Mouse (Mus musculus) heart, adult 18-20 months (tissue): Measurements from ENCODE around the gene Dcaf10. TPM values are rescaled to one million over a fixed set of nuclear protein-coding genes. Genes with fewer than 3 reads are reported as not detected.
"Not testable (repeated sequence)": the region's sequence is repeated elsewhere in the genome, so short reads cannot be mapped to it uniquely, and the experiment has no call there.

ENCODE experiments used
- DNase-seq, 2 experiments: peaks; one replicate each; pipeline ENCODE4 v3.0.0; 2021 to 2022; ENCODE audit warnings: mixed read lengths in 1 of 2
- long read RNA-seq, 2 experiments: library from polyadenylated mRNA; stranded (forward); transcript quantifications; one replicate each; pipeline ENCODE4 v2.0.0; 2021
- total RNA-seq, 2 experiments: library from RNA; stranded (reverse); gene quantifications; 2 replicates each; pipeline ENCODE4 v1.2.3; 2021

Dcaf10 gene
- 10 to 100 TPM; 11.9 to 12.9 TPM for total RNA-seq
- long read RNA-seq, experiment 1, full-length matches to known transcripts: 9 of 11 reads
- long read RNA-seq, experiment 1, partial matches to known transcripts: 0 of 11 reads
- long read RNA-seq, experiment 1, other reads (novel, unspliced or antisense): 2 of 11 reads
- long read RNA-seq, experiment 2, full-length matches to known transcripts: 3 of 6 reads
- long read RNA-seq, experiment 2, partial matches to known transcripts: 0 of 6 reads
- long read RNA-seq, experiment 2, other reads (novel, unspliced or antisense): 3 of 6 reads

DNA sequence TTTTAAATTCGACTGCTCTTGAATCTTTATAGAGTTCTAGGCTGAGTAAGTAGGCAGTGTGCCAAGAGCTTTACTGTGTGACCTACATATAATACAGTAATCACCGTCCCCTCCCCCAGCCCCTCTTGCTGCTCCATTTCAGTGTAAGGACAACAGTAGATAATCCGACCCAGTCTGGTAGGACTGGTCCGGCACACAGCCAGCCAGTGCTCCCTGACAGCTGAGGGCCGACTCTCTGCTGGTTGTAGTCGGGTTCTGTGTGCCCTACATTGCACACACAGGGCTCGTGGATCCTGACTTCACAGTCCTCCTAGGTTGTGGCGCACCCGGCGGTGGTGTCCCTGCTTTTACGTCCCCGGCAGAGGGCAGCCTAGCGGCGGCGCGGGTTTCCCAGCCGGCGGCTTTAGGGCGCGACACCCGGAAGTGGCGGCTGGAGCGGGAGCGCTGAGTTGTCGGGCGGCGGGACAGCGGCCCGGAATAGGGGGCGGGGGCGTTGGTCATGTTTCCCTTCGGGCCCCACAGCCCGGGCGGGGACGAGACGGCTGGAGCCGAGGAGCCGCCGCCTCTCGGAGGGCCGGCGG, at the start of gene Dcaf10:
Gene Dcaf10, plus strand, starts transcription at position 433 of the 581 bp plus-strand sequence.
- DNase-seq: peak; percentile 94 to 95

DNA sequence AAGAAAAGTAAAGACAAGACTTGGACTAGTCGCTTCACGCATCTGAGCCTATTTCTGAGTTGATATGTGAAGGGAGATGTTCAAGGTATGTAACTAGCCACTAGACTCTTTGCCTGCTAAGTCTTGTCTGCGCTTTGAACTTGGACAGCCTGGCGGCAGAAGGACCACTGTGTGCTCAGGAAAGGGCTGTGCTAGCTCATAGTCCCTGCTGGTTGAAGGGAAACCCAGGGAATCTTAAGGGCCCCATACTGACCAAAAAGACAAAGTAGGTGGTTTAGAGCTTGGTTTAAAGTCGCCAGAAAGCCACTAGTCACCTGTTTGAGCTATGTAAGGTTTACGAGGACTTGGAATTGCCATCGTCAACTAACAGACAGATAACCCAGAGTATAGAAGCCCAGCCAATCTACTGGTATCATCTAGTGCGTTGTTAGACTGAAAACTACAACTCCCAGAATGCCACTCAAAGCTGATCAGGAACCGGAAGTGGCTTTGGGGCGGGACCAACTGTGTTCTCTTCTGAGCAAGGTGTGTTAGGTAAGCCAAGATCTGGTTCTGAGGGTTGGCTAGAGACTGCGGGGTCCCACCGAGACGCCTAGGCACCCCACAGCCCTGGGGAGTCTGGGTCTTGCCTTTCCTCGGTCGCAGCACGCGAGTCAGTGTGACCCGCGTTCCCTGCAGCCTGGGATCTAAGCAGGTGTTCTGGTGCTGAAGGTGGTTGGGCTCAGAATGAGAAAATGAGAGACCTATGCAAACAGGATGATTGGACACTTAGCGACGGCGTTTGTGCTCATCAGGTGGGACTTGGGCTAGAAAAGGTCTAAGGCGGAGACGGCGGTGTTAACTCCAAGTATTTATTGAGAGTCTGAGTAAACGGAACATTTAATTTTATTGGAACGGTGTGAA, 45.0 kb upstream of the Dcaf10 start, which contains the start of gene Trmt10b:
Gene Trmt10b, plus strand, starts transcription at position 466 of the 903 bp plus-strand sequence.
- DNase-seq: peak; percentile 75 to 88

DNA sequence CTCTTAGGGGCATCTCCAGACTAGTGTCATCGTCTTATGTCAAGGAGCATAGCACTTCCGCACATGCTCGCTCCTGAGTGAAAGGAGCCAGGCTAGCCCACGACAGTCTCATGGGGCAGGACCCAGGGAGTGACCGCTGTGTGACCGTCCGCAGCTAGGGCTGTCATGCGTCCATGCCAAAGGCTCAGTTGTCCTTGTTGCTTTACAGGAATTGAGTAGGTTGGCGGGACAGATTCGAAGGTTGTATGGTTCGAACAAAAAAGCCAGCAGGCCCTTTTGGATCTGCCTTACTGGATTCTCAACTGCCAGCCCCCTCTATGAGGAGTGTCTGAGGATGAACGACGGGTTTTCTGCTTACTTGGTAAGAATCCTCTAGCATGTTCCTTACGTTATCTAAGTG, 36.4 kb upstream of the Dcaf10 start:
- DNase-seq: no peak

DNA sequence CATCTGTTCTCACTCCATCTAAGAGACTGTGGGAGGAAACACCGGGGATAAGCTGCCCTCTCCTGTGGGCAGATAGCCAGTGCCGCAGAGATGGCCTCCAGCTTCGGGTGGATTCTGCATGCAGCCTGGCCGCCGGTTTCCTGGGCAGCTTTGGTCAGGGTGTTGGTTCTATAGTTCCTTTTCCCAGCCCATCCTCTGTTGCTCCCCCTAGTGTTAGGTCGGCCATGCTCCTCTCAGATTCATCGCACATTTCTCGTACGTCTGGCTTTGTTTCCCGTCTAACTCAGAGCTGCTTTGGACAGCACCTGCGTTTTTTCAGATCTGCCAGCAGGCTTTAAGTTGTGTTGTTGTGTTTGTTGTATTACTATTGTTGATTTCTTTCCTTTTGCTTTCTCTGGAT, 33.9 kb upstream of the Dcaf10 start:
- DNase-seq: peak in 1 of 2 experiments; percentile 20

DNA sequence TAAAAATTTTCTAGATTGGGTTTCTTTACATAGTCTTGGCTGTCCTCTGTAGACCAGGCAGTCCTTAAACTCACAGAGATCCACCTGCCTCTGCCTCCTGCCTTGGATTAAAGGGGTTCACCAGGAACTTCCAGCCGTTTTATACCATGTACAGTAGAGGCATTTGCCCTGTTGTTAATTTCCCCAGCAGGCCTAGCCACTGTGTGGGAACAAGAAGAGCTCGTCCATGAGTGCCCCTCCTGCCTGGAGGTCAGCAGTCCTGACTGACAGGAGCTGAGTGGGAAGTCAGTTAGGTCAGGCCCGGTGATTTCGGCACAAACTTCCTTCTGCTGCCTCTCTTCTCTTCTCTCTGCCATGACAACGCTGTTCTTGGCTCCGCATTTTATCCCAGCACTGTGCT, 33.3 kb upstream of the Dcaf10 start:
- DNase-seq: no peak

DNA sequence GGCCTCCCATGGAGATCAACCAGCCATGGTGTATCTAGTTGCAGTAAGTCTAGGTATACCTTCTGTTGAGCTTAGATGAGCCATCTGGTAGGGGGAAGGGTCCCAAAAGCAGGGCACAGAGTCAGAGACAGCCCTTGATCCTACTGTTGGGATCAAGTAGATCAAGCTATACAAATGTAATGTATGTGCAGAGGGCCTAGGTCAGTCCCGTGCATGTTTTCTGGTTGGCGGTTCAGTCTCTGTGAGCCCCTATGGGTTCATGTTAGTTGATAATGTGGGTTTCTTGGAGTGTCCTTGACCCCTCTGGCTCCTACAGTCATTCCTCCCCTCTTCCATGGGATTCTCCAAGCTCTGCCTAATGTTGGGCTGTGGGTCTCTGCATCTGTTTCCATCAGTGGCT, 30.8 kb upstream of the Dcaf10 start:
- no peak for DNase-seq

DNA sequence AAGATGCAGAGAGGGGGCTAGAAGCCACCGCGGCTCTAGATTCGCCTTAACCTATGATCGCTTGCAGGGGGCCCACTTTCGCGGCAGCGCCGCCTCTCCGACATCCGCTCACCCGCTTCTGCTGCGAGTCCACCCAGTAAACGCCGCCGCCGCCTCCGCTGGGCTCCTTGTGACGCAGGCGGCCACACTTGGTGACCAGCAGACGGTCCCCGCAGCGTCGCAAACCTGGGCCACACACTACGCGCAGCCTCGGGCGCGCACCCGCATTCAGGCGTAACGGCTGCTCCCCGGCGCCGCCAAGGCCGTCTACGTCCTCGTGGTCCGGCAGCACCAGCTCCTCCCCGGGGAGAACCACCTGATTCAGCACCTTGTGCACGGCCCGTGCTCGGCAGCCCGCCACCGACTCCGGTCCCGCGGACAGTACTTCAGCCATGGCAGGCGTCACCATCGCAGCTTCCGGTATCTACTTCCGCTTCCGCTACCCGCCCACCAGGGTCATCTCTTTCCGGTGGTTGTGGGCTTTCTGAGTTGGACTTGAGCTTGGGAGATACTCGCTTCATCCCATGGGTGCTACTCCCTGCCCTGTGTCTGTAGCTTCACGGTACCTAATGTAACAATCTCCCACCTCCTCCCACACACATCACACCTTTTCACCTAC, 21.6 kb upstream of the Dcaf10 start:
- DNase-seq: peak; percentile 89 to 91

DNA sequence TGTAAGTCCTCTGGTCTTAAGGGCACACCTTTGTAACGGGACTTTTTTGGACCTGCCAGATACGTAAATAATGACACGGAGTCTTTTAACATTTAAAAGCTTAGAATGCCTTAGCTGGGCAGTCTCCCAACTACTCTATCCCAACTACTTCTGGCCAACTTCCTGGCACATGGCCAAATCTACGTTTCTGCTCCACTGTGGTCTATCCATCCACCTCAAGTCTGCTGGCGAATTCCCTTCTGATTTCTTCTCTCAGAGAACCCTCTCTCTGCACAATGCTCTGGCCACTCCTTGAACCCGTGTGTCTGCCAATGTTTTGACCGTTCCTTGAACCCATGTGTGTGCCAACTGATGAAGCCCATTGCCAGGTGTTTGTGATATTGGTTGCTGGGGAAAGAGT, 10.8 kb upstream of the Dcaf10 start:
- DNase-seq: no peak

DNA sequence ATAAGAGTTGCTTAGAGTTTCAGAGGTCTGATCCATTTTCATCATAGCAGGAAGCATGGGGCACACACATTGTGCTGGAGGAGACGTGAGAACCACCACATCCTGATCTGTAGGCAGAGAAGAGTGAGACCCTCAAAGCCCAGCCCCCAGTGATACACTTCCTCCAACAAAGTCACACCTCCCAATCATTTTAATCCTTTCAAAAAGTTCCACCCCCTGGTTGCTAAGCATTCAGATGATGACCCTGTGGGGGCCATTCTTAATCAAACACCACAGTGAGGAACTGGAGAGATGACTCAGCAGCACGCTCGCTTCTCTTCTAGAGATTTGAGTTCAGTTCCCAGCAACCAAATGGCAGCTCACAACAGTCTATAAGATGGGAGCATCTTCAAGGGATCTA, 9.4 kb upstream of the Dcaf10 start:
- DNase-seq: no peak

DNA sequence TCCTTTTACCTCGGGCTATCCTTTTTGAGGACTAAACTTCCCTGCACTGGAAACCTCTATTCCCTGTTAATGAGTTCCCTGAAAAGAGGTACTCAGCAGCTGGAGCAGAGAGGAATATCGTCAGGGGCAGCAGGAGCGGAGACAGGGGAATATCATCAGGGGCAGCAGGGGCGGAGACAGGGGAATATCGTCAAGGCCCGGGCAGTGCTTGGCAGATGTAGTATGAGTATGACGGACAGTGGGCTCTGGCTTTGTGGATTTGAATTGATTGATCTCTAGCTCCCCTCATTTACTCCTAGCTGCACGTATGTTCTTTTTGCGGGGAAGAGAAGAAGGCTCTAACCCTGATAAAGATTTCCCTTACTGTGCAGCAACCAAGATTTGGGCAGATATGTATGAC, 675 bp upstream of the Dcaf10 start:
- peak in 1 of 2 experiments; percentile 2 for DNase-seq

DNA sequence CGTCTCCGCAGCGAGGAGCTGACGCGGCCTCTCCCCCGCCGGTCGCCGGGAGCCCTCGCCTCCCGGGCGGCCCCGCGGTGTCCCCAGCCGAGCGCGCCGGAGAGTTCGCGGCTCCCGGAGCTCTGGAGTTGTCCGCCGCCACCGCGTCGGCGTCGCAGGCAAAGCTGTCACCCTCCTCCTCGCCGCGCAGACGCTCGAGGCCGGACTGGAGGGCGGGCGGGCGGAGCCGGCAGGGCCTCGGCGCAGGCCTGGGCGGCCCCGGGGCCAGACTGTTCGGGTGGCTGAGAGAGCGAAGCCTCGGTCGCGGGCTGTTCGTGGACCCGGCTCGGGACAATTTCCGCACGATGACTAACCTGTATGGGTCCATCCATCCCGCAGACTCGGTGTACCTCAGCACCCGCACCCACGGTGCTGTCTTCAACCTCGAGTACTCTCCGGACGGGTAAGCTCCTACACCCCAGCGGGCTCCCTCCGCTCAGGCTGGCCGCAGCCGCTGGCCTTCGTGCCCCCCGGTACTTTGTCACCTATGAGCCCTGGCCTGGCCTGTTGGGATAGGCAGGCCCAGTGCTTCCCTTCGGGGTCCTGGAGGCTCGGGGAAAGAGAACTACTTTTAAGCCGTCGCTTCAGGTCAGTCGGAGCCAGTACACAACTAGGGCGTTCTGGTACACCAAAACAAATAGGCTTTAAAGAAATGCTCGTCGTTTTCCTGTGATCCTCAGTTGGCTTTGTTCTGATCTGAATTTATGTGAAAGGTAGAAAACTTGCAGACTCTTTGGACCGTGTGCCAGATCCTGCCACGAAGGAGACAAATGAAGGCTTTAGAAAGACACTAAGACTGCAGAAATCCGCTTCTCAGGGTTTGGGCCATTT, 620 bp downstream of the Dcaf10 start, which contains the start of gene Exosc3:
Gene Exosc3, minus strand, starts transcription at position 447 of the 870 bp plus-strand sequence.
- no peak for DNase-seq

DNA sequence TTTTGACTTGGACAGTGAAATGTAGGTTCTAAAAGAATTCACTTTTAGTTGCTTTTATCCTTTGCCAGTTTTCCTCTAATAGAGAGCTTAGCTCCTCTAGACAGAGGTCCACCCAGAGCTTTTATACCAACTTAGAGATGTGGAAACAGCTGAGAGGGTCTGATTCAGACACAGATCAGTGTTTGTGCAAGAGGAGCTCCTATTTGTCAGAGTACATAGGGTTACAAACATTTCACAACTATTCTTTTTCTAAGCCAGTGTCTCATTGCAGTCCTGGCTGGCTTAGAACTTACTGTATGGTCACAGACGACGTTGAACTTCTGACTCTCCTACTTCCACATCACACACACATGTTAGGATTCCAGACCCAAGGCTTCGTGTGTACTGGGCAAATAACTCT, 14.8 kb downstream of the Dcaf10 start:
- no peak for DNase-seq

DNA sequence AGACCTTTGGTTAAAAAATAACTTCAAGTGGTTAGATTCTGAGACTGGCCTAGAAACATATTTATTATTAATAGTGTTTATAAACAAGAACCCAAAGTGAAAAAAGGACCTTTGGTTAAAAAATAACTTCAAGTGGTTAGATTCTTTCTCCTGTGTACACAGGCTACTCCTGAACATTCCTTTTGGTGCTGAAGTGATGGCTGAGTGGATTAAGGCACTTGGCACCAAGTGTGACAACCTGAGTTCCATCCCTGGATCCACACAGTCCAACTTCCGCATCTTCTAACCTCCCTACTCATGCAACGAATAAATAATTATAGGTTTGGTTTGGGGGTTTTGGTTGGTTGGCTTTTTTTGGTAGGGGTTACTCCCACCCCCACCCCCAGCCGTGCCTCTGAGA, 29.4 kb downstream of the Dcaf10 start:
- no peak for DNase-seq

DNA sequence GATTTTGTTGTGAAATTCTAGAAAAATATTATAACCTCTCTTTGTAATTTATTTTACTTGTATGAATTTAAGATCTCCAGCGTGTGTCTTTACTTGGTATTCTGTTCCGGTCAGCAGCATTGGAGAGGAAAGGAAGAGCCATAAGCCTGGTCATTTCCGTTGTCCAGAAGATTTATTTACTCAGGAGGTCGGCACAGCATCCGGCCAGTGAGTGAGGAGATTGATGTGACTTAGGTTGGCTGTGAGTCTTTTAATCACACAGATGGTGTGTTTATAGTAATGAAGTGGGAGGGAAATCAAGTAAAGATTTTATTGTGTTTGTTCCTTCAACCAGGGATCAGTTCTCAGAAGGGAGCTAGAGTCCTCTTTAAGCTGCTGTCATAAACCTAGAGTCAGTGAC, 33.0 kb downstream of the Dcaf10 start:
- DNase-seq: no peak

DNA sequence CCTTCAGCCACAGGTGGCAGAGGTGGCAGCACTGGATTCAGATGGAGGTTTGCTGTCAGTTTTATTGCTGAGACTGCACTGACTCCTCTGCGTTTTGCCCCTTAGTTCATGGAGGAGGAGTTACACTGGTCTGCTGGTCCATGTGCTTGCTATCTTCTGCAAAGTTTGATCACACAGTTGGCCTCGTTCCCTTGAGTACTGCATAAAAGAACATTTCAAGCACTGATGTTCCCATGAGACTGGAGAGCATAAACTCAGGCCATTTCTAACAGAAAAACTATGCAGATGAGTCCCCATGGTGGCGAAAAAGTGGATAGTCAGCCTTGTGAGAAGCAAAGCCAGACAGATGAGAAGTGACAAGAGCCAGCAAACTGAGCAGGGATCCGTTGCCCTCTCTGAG, 34.7 kb downstream of the Dcaf10 start:
- peak; percentile 29 to 46 for DNase-seq

DNA sequence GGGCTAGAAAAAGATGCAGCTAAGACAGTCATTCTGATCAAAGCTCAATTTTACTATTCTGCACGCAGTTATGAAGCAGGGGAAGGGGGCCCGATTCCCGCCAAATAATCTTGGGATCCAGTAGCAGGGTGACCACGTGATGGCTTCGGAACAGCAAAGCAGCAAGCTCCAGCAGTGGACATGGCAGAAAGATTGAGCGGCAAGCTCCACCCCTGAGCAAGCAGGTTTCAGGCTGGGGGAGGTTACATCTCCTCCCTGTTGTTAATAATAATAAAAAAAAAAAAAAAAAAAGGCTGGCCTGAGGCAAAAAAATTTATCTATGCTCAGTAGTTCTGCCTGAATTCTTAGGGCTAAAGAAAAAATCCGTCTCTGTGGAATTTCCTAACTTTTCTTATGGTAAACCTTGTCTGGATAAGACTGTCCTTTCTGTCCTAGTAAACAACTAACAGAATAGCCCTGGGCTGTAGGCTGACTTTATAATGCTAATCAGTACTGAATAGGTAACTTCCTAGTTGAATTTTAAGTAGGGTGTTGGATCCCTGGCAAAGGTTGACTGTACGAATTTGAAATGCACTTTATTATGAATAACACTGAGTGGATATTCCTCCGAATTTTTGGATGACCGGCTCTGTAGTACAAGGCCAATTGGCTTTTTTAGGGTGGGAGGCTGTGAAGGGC, 39.1 kb downstream of the Dcaf10 start:
- DNase-seq: not testable (repeated sequence)

DNA sequence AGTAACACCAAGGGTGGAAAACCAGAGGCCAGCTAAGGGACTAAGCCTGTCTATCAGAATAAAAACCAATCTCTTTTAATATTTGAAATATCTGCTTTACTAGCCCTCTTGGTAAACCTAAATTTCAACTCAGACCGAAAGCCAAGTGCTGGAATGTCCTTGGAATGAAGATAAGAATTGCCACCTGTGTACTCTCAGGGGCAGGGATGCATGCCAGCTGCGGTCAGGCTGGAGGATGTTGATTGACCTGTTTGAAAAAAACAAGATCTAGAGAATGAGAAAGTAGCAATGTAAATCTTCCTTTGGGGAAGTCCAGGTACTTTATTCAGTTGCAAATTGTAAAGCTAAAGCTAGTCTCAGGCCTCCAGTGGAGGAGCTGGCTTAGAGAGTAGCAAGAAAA, 40.2 kb downstream of the Dcaf10 start:
- DNase-seq: not testable (repeated sequence)

DNA sequence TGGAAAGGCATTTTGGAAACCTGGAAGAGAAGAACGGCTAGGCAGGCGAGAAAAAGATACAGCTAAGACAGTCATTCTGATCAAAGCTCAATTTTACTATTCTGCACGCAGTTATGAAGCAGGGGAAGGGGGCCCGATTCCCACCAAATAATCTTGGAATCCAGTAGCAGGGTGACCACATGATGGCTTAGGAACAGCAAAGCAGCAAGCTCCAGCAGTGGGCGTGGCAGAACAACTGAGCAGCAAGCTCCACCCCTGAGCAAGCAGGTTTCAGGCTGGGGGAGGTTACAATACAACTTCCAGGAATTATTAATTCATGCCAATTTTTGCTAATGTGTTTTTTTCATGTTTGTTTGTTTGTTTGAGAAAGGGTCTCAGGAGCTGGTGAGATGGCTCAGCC, 45.4 kb downstream of the Dcaf10 start:
- DNase-seq: not testable (repeated sequence)

DNA sequence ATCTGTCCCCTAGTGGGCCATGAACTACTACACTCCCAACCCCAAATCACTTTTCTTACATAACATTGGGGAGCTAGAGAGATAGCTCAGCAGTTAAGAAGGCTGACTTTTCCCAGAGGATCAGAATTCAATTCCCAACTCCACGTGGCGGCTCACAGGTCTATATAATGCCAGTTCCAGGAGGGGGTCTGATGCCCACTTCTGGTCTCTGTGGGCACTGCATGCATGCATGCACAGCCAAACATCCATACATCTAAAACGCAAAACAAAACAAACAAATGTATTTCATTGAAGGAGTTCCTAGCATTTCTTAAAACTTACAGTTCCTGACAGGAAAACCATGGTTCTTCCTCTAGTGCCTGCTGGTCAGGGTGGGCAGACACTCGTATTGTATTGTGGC, 50.2 kb downstream of the Dcaf10 start:
- DNase-seq: no peak

DNA sequence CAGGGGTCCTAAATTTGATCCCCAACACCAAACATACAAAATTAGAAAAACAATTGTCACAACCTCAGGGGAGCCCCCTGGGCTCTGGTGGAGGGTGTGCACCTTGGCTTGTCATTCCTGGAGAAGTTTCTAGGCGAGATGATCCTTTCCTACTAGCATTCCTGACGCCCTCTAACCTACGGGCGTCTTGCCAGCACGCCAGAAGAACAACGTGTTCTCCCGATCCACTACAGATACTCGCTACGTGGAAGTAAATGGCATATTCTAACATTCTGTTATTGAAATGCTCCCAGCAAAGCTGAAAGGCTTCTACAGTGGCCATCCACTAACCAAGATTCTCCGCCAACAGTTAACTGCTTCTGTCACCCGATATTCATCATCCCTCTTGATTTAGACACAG, 50.7 kb downstream of the Dcaf10 start:
- no peak for DNase-seq

DNA sequence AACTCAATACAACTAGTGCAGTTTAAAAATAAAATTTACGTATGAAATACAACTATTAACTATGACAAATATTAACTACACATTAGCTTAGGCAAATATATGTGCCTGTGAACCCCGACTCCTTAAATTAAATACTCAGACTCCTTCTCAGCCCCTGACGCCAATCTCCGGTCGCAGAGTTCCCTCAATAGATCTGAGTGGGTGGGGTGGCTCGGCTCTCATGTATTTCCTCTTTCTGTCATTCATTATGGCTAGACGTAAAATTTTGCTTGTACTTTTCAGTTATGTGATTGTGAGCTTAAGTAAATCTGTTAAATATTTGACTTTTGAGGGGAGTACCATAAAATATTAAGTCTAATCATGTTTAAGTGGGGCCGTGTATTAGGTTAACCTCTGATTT, 51.1 kb downstream of the Dcaf10 start:
- DNase-seq: no peak
